Mouse (Mus musculus) thymus, adult 2 months (tissue): ENCODE measurements around the gene Ccnjl.

Source experiments
- CTCF ChIP-seq: fragments of 200-500 bp; IDR thresholded peaks from 2 replicates; pipeline ENCODE4 v1.5.1; 2012; ENCODE audit warnings: mild to moderate bottlenecking, control low read depth, low read length, moderate library complexity, borderline replicate concordance; ENCODE audit not compliant: control insufficient read depth, poor library complexity, insufficient read depth; ENCODE audit errors: extremely low read depth
- POLR2A ChIP-seq: fragments of 200-500 bp; IDR thresholded peaks from 2 replicates; pipeline ENCODE4 v1.6.1; 2012; ENCODE audit warnings: mild to moderate bottlenecking, low read length, control low read depth, moderate library complexity; ENCODE audit not compliant: control insufficient read depth, poor library complexity, insufficient read depth; ENCODE audit errors: extremely low read depth

- TF ChIP-seq CTCF = no peak
- TF ChIP-seq POLR2A = no peak
These were observed 33.1 kb upstream of the Ccnjl start for GRCm38 (mm10) chr11:43495532-43495931.
